Mouse (Mus musculus): ENCODE results near the gene Fto. TPM values are rescaled to one million over a fixed set of nuclear protein-coding genes. Genes with fewer than 3 reads are reported as not detected.

The Fto gene
- total and polyA plus RNA-seq, 2 experiments from 2014 or later = 86.8 to 122 TPM

- no peak overlapping the region for H3K27ac ChIP-seq (ENCODE audit: low read depth, low read length)
- ATAC-seq = no peak
- no peak overlapping the region for H3K9ac ChIP-seq
- H3K4me3 ChIP-seq (ENCODE audit: low read depth, low read length) = no peak overlapping the region
- DNase-seq = no peak
- no peak overlapping the region for H3K4me2 ChIP-seq (ENCODE audit: low read depth)
- TF ChIP-seq CTCF (IDR thresholded peaks at IDR 0.05; ENCODE audit: low read depth) = no peak
- no peaks in the 10 kb centered on the region for H3K27me3 ChIP-seq (ENCODE audit: insufficient read depth, low read length)
- 29% methylated on average over 3 of the region's 3 CpGs for WGBS
- no peaks in the 10 kb centered on the region for H3K36me3 ChIP-seq (ENCODE audit: insufficient read depth)
- no peaks in the 10 kb centered on the region for H3K9me3 ChIP-seq (ENCODE audit: low read length)
- H3K4me1 ChIP-seq (ENCODE audit: insufficient read depth) = 0 out of 2 replicates have a peak, but pooled peaks cover 3% of the 10 kb centered on the region
Observed at GRCm38 (mm10) chr8:91575576-91575975, 262.3 kb downstream of the Fto start.

DNA sequence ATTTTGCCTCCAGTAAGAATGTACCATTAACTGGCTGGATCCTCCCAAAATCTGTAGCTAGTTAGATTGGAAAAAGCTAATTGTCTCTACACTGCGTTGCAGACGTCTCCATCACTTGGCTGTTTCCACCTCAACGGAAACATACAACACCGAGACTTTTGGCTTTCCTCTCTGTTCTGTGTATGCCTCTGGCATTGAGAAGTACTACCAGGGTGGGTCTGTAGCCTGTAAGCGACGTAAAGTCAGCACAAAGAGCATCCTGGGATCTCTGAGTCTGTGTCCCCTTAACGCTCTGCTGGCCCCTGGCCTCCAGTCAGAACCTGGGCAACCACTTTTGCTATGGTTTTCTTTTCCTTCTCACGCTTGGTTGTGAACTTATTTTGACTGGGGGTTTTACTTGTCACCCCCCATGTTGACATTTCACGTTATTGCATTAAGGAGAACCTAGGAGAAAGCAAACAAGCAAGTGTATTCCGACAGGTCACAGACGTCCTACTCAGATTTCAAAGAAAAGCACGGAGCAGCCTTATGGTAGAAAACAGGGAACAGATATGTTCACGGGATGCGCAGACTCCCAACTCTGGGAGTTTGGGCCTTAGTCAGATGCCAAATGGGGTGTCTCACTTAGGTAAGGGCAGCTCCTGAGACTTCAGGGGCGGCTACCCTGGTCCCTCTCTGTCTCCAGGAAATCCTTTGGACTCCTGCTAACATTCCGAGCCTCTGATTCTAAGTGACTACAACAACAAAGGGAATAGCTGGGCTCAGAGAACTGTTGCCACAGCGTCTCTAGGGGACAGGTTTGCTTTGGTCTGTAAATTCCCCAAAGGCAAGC lies 263.0 kb downstream of the Fto start:
- TF ChIP-seq CTCF (IDR thresholded peaks at IDR 0.05; ENCODE audit: low read depth) = 0 out of 2 replicates have a peak, but pooled peaks have one; percentile 5
- Histone ChIP-seq H3K27me3 (ENCODE audit: insufficient read depth, low read length) (no peaks in the 10 kb centered on the region), H3K4me2 (ENCODE audit: low read depth) (no peak overlapping the region), H3K27ac (ENCODE audit: low read depth, low read length) (no peak overlapping the region), H3K4me1 (ENCODE audit: insufficient read depth) (0 out of 2 replicates have a peak, but pooled peaks cover 3% of the 10 kb centered on the region), H3K36me3 (ENCODE audit: insufficient read depth) (no peaks in the 10 kb centered on the region), H3K9ac (no peak overlapping the region), H3K4me3 (ENCODE audit: low read depth, low read length) (no peak overlapping the region), H3K9me3 (ENCODE audit: low read length) (no peaks in the 10 kb centered on the region)
- DNase-seq (no peak), ATAC-seq (0 out of 2 replicates have a peak, but pooled peaks have one; percentile 16)
- WGBS = 27% methylated on average over 17 of the region's 17 CpGs

- DNase-seq = no peak
- Histone ChIP-seq H3K27ac (ENCODE audit: low read depth, low read length) (no peak overlapping the region), H3K9me3 (ENCODE audit: low read length) (no peaks in the 10 kb centered on the region), H3K4me2 (ENCODE audit: low read depth) (no peak overlapping the region), H3K4me3 (ENCODE audit: low read depth, low read length) (no peak overlapping the region), H3K9ac (no peak overlapping the region), H3K36me3 (ENCODE audit: insufficient read depth) (no peaks in the 10 kb centered on the region), H3K4me1 (ENCODE audit: insufficient read depth) (0 out of 2 replicates have a peak, but pooled peaks cover 1% of the 10 kb centered on the region), H3K27me3 (ENCODE audit: insufficient read depth, low read length) (no peaks in the 10 kb centered on the region)
- ATAC-seq = no peak
- WGBS = 50% methylated on average over 6 of the region's 6 CpGs
- TF ChIP-seq CTCF (IDR thresholded peaks at IDR 0.05; ENCODE audit: low read depth) = no peak
Observed at GRCm38 (mm10) chr8:91576918-91577241, 263.6 kb downstream of the Fto start.

GRCm38 (mm10) chr8:91577605-91578004 lies 264.3 kb downstream of the Fto start:
- H3K4me3 ChIP-seq (ENCODE audit: low read depth, low read length) = no peak overlapping the region
- no peaks in the 10 kb centered on the region for H3K27me3 ChIP-seq (ENCODE audit: insufficient read depth, low read length)
- no peaks in the 10 kb centered on the region for H3K4me1 ChIP-seq (ENCODE audit: insufficient read depth)
- ATAC-seq (no peak), DNase-seq (no peak)
- no peak overlapping the region for H3K9ac ChIP-seq
- WGBS = 98% methylated on average over 3 of the region's 3 CpGs
- H3K9me3 ChIP-seq (ENCODE audit: low read length) = no peaks in the 10 kb centered on the region
- no peak overlapping the region for H3K4me2 ChIP-seq (ENCODE audit: low read depth)
- no peaks in the 10 kb centered on the region for H3K36me3 ChIP-seq (ENCODE audit: insufficient read depth)
- no peak overlapping the region for H3K27ac ChIP-seq (ENCODE audit: low read depth, low read length)
- no peak for TF ChIP-seq CTCF (IDR thresholded peaks at IDR 0.05; ENCODE audit: low read depth)

GRCm38 (mm10) chr8:91584620-91585415 lies 271.5 kb downstream of the Fto start:
- Histone ChIP-seq H3K27ac (ENCODE audit: low read depth, low read length) (no peak overlapping the region), H3K9me3 (ENCODE audit: low read length) (no peaks in the 10 kb centered on the region), H3K4me3 (ENCODE audit: low read depth, low read length) (no peak overlapping the region), H3K9ac (no peak overlapping the region), H3K27me3 (ENCODE audit: insufficient read depth, low read length) (no peaks in the 10 kb centered on the region), H3K4me2 (ENCODE audit: low read depth) (no peak overlapping the region), H3K4me1 (ENCODE audit: insufficient read depth) (no peaks in the 10 kb centered on the region), H3K36me3 (ENCODE audit: insufficient read depth) (no peaks in the 10 kb centered on the region)
- DNase-seq (no peak), ATAC-seq (no peak)
- TF ChIP-seq CTCF (IDR thresholded peaks at IDR 0.05; ENCODE audit: low read depth) = no peak
- 88% methylated on average over 11 of the region's 11 CpGs for WGBS

GRCm38 (mm10) chr8:91592436-91593105 lies 279.2 kb downstream of the Fto start:
- Histone ChIP-seq H3K9me3 (ENCODE audit: low read length) (no peaks in the 10 kb centered on the region), H3K4me3 (ENCODE audit: low read depth, low read length) (no peak overlapping the region), H3K4me2 (ENCODE audit: low read depth) (no peak overlapping the region), H3K27ac (ENCODE audit: low read depth, low read length) (no peak overlapping the region), H3K4me1 (ENCODE audit: insufficient read depth) (peaks cover 3% of the 10 kb centered on the region; the same call in 1 of the 2 replicates), H3K27me3 (ENCODE audit: insufficient read depth, low read length) (no peaks in the 10 kb centered on the region), H3K9ac (no peak overlapping the region), H3K36me3 (ENCODE audit: insufficient read depth) (no peaks in the 10 kb centered on the region)
- DNase-seq (no peak), ATAC-seq (no peak)
- TF ChIP-seq CTCF (IDR thresholded peaks at IDR 0.05; ENCODE audit: low read depth) = no peak
- 20% methylated on average over 10 of the region's 10 CpGs for WGBS
